Mouse (Mus musculus) ovary, postnatal 36 days (tissue): ENCODE results near the gene Nfat5.

ENCODE experiments used
- DNase-seq: peaks from one replicate; pipeline ENCODE4 v3.0.0; 2022; ENCODE audit warnings: low spot score, mixed read lengths

Gene Nfat5

GRCm38 (mm10) chr8:107292119-107292927 lies 947 bp upstream of the Nfat5 start:
- no peak for DNase-seq

GRCm38 (mm10) chr8:107293641-107294628 lies 665 bp downstream of the Nfat5 start:
- DNase-seq = peak; percentile 63

- DNase-seq = no peak
Observed at GRCm38 (mm10) chr8:107295450-107295849, 2.2 kb downstream of the Nfat5 start.

- DNase-seq = no peak
Observed at GRCm38 (mm10) chr8:107311876-107312275, 18.6 kb downstream of the Nfat5 start.

GRCm38 (mm10) chr8:107324142-107324541 lies 30.9 kb downstream of the Nfat5 start:
- peak; percentile 42 for DNase-seq

GRCm38 (mm10) chr8:107329595-107329994 lies 36.3 kb downstream of the Nfat5 start:
- DNase-seq = no peak

- no peak for DNase-seq
Observed at GRCm38 (mm10) chr8:107336480-107336879, 43.2 kb downstream of the Nfat5 start.

- no peak for DNase-seq
Observed at GRCm38 (mm10) chr8:107370311-107370710, 77.0 kb downstream of the Nfat5 start.

GRCm38 (mm10) chr8:107377346-107377745 lies 84.1 kb downstream of the Nfat5 start:
- no peak for DNase-seq

- DNase-seq = no peak
Observed at GRCm38 (mm10) chr8:107380734-107381133, 87.5 kb downstream of the Nfat5 start.

GRCm38 (mm10) chr8:107381666-107382065 lies 88.4 kb downstream of the Nfat5 start:
- DNase-seq = no peak

GRCm38 (mm10) chr8:107382898-107383297 lies 89.6 kb downstream of the Nfat5 start:
- DNase-seq = no peak

GRCm38 (mm10) chr8:107384651-107385050 lies 91.4 kb downstream of the Nfat5 start:
- DNase-seq = no peak

- no peak for DNase-seq
Observed at GRCm38 (mm10) chr8:107385063-107385462, 91.8 kb downstream of the Nfat5 start.

- no peak for DNase-seq
Observed at GRCm38 (mm10) chr8:107386171-107386570, 92.9 kb downstream of the Nfat5 start.

GRCm38 (mm10) chr8:107386642-107387041 lies 93.4 kb downstream of the Nfat5 start:
- no peak for DNase-seq

GRCm38 (mm10) chr8:107387861-107388260 lies 94.6 kb downstream of the Nfat5 start:
- DNase-seq = peak; percentile 38

- peak; percentile 62 for DNase-seq
Observed at GRCm38 (mm10) chr8:107389557-107389956, 96.3 kb downstream of the Nfat5 start.

GRCm38 (mm10) chr8:107390476-107391135 lies 97.3 kb downstream of the Nfat5 start:
- peak; percentile 16 for DNase-seq

GRCm38 (mm10) chr8:107391136-107391516 lies 97.9 kb downstream of the Nfat5 start:
- no peak for DNase-seq

GRCm38 (mm10) chr8:107395397-107395796 lies 102.1 kb downstream of the Nfat5 start:
- no peak for DNase-seq

- no peak for DNase-seq
Observed at GRCm38 (mm10) chr8:107396106-107396670, 102.9 kb downstream of the Nfat5 start.
